In the genomic region with DNA sequence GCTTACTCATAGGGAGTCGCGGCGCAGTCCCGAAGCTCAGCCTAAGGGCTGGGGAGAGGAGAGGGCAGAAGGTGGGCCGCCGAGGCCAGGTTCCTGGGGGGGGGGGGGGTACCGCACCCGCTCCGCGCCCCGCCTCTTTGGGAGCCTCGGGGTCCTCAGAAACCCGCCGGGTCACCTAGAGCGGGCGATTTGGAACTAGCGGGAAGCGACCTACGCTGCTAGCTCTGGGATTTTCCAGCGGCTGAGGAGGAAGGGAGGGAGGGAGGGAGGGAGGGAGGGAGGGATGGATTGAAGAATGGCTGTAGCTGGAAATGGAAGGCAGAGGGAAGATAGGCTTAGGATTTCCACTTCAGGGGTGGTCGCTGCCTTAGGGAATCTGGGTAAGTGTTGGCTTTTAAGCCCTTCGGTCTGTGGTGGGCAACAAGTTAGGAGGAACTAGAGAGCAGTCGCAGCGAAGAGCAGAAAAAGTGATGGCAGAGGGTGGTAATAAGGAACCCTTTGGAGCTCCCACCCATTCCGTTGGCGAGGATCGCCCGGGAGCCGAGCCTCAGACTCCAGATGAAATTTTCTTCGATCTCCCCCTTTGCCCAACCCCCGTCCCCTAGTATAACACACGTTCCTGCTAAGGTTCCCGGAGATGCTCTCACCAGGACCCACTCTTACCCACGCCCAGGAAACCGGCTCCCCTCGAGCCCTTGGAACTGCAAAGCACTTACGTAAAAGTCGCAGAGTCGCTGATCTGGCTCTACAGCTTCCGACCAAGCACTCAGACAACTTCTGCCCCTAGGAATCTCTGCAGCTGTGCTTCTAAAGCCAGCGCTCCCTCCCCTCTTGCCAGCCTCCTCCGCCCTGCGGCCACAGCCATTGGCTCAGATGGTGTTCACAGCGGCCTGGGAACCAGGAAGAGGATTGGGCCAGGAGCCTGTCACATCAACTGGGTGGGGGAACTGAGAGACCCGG, we compare ENCODE assay signal across 8 mouse cellular contexts. TPM values are rescaled to one million over a fixed set of nuclear protein-coding genes. Genes with fewer than 3 reads are reported as not detected.
DNase-seq lines count a peak whose midpoint lies in the region; ATAC-seq lines count a peak whose summit lies in the region.

Pls3 (minus strand) TSS at position 851 of the 960 bp plus-strand sequence.

- H3K27ac ChIP-seq in hindbrain, embryonic 16.5 days (ENCODE audit: low read depth, low read length) = peak within 1 kb of the TSS; percentile 64; the same call in 1 of the 2 replicates

- DNase-seq in adrenal gland, adult 18-20 months (ENCODE audit: low spot score in 2 of 2) = peak; percentile 69 to 70
- DNase-seq in gastrocnemius, adult 8-10 months (ENCODE audit: low spot score in 2 of 2) = peak; percentile 63 to 71
- DNase-seq in layer of hippocampus, postnatal 36 days = peak; percentile 77 to 84
- peak; percentile 87 for DNase-seq in lung, postnatal 14 days
- peak; percentile 94 for DNase-seq in retina, postnatal 1 day
- peak; percentile 42 for DNase-seq in urinary bladder, postnatal 10 days (ENCODE audit: low spot score)

- peak; percentile 100 for ATAC-seq in common myeloid progenitor, adult 5-6 weeks (replicated peaks; ENCODE audit: low read depth, poor library complexity, severe bottlenecking)
- peak; percentile 99 for ATAC-seq in hindbrain, embryonic 16.5 days

- H3K27me3 ChIP-seq in hindbrain, embryonic 16.5 days (replicated peaks; ENCODE audit: control insufficient read depth, insufficient read depth, low read length) = no peaks in the 10 kb centered on the region

- H3K4me1 ChIP-seq in hindbrain, embryonic 16.5 days (ENCODE audit: control insufficient read depth, insufficient read depth, low read depth, low read length) = no peaks in the 10 kb centered on the region

- no peaks in the 10 kb centered on the region for H3K9me3 ChIP-seq in hindbrain, embryonic 16.5 days (ENCODE audit: control insufficient read depth, low read length)

- H3K4me3 ChIP-seq in hindbrain, embryonic 16.5 days (ENCODE audit: low read length) = peak within 1 kb of the TSS; percentile 57

- H3K9ac ChIP-seq in hindbrain, embryonic 16.5 days (ENCODE audit: low read depth, low read length) = peak within 1 kb of the TSS; percentile 66

- H3K36me3 ChIP-seq in hindbrain, embryonic 16.5 days (ENCODE audit: control insufficient read depth, insufficient read depth, low read length) = no peaks in the 10 kb centered on the region

- 10% methylated on average over 43 of the region's 45 CpGs for WGBS in hindbrain, embryonic 16.5 days

- peak within 1 kb of the TSS; percentile 68 for H3K4me2 ChIP-seq in hindbrain, embryonic 16.5 days (ENCODE audit: low read length)

RNA-seq across cellular contexts. Expression of gene Pls3, which starts in this region (rescaled TPM):
- 10 to 100 TPM; 61.3 to 64.1 TPM for total RNA-seq in adrenal gland, adult 18-20 months (2021)
- total RNA-seq in common myeloid progenitor, adult 5-6 weeks (2017) = 3.7 TPM in 2 replicates
- total RNA-seq in gastrocnemius, adult 8-10 months (2022) = 10 to 100 TPM in 3 of 4 experiments, 1 to 10 TPM in 1; 8.6 to 14.2 (median 12.3) TPM
- 39.7 and 41.8 TPM in 2 replicates for polyA plus RNA-seq in hindbrain, embryonic 16.5 days (2015; fragmentation: Nextera tagmentation; extraction: Ambion mirVana)
- total RNA-seq in layer of hippocampus, postnatal 36 days (2021) = 100 to 1,000 TPM; 206 to 225 TPM

Comparison
In these comparisons a context has a peak if more than half of its experiments do, and no peak if none do; other contexts are left out.
1. Peak in every context shown above with its lines: DNase-seq, ATAC-seq, H3K4me3 ChIP-seq and H3K27ac ChIP-seq.
2. RNA of gene Pls3 (total RNA-seq): 206 to 225 TPM in layer of hippocampus, postnatal 36 days and 61.3 to 64.1 TPM in adrenal gland, adult 18-20 months; 8.6 to 14.2 TPM in gastrocnemius, adult 8-10 months and 3.7 TPM in common myeloid progenitor, adult 5-6 weeks; every median in the first group is over 4 times any median in the second.
3. DNase-seq: peak in every context shown above with its lines; median percentile 94 in retina, postnatal 1 day; 87 in lung, postnatal 14 days; 80 in layer of hippocampus, postnatal 36 days; 70 in adrenal gland, adult 18-20 months; 67 in gastrocnemius, adult 8-10 months; 42 in urinary bladder, postnatal 10 days.